Mouse (Mus musculus) hindbrain, postnatal 0 days (tissue): ENCODE results near the gene Emc10. TPM values are rescaled to one million over a fixed set of nuclear protein-coding genes. Genes with fewer than 3 reads are reported as not detected.

ENCODE experiments used
- ATAC-seq: fragments of 200-750 bp; cut with Nextera tagmentation; 2 replicates; pipeline ENCODE4 v1.8.0; 2017; ENCODE audit warnings: mild to moderate bottlenecking, moderate TSS enrichment, moderate library complexity
- DNase-seq: peaks from one replicate; pipeline ENCODE4 v3.0.0-alpha.2; 2015; ENCODE audit warnings: low spot score
- H3K27ac ChIP-seq: fragments of 300-500 bp; sonication (generic); 2 replicates; pipeline ENCODE4 v1.5.1; 2014; ENCODE audit warnings: mild to moderate bottlenecking
- H3K27me3 ChIP-seq: fragments of 300-500 bp; sonication (generic); 2 replicates; pipeline ENCODE4 v1.6.1; 2014; ENCODE audit warnings: low read length, mixed read lengths; ENCODE audit not compliant: insufficient read depth
- H3K36me3 ChIP-seq: fragments of 300-500 bp; sonication (generic); 2 replicates; pipeline ENCODE4 v1.6.1; 2014; ENCODE audit warnings: low read length, mixed read lengths; ENCODE audit not compliant: insufficient read depth
- H3K4me1 ChIP-seq: fragments of 300-500 bp; sonication (generic); 2 replicates; pipeline ENCODE4 v1.6.1; 2014; ENCODE audit warnings: antibody characterized with exemption, low read length, mixed read lengths; ENCODE audit not compliant: insufficient read depth
- H3K4me2 ChIP-seq: fragments of 300-500 bp; sonication (generic); 2 replicates; pipeline ENCODE4 v1.6.1; 2014; ENCODE audit warnings: low read depth, mild to moderate bottlenecking, low read length, moderate library complexity, mixed read lengths
- H3K4me3 ChIP-seq: fragments of 300-500 bp; sonication (generic); 2 replicates; pipeline ENCODE4 v1.5.1; 2014; ENCODE audit warnings: low read length
- H3K9ac ChIP-seq: fragments of 300-500 bp; sonication (generic); replicated peaks from 2 replicates; pipeline ENCODE4 v1.6.1; 2014; ENCODE audit warnings: mild to moderate bottlenecking, low read length, moderate library complexity, mixed read lengths
- H3K9me3 ChIP-seq: fragments of 300-500 bp; sonication (generic); 2 replicates; pipeline ENCODE4 v1.6.1; 2016; ENCODE audit warnings: low read length, mixed read lengths
- CTCF ChIP-seq: IDR thresholded peaks from 2 replicates; pipeline ENCODE4 v1.5.1; 2016; ENCODE audit warnings: antibody characterized with exemption, control low read depth, low read depth
- WGBS: fragments of 180-500 bp; shearing (Covaris S2); extraction: QIAGEN DNeasy Blood & Tissue Kit; methylation state at CpG from one replicate; pipeline ENCODE4 v1.1.7; 2014; 5-methylcytosine and 5-hydroxymethylcytosine counted together
- polyA plus RNA-seq: library from polyadenylated mRNA; unstranded; fragments of >200 nt; fragmentation: Nextera tagmentation; extraction: Ambion mirVana; gene quantifications from 2 replicates; pipeline ENCODE4 v1.2.1, GENCODE M21; 2015
- total RNA-seq: library from RNA; depleted of rRNA; stranded (reverse); fragments of >200 nt; gene quantifications from 2 replicates; pipeline ENCODE4 v1.2.3, GENCODE M21; 2014

Emc10 gene
- total and polyA plus RNA-seq, 2 experiments from 2014 or later: 152 to 311 TPM

DNA sequence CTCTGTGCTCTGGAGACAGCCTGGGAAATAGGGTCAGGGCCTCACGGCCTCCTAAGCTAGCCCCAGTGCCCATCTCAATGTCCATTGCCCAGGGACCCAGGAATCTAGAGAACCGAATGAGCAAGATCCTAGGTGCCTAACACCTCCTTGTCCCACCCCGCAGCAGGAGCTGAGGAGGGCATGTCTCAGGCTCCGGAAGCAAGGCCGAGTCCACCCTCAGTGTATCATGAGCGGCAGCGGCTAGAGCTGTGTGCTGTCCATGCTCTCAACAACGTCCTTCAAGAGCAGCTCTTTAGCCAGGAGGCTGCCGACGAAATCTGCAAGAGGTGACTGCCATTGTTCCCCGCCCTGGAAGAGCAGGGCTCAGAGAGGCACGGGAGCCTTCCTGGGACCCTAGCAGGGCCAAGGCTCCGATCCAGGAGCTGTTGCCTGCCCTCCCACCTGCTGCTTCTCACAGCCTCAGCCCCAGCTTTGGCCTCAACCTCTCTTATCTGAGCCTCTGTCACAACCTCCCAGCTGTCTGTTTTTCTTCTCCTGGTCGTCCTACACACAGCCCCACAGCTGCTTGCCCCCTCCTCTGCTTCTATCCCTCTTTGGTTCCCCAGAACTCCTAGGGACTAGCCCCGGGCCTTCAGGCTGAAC is 27.6 kb downstream of the Emc10 start:
- Histone ChIP-seq H3K4me3 (peak overlapping the region; percentile 55), H3K27ac (peak overlapping the region; percentile 89), H3K4me2 (peak overlapping the region; percentile 60), H3K27me3 (no peaks in the 10 kb centered on the region), H3K36me3 (peaks cover under 1% of the 10 kb centered on the region; the same call in 1 of the 2 replicates), H3K9ac (peak overlapping the region; percentile 67), H3K4me1 (peaks cover 31% of the 10 kb centered on the region), H3K9me3 (no peaks in the 10 kb centered on the region)
- 39% methylated on average over 15 of the region's 15 CpGs for WGBS
- ATAC-seq (no peak), DNase-seq (peak; percentile 5)
- no peak for TF ChIP-seq CTCF

DNA sequence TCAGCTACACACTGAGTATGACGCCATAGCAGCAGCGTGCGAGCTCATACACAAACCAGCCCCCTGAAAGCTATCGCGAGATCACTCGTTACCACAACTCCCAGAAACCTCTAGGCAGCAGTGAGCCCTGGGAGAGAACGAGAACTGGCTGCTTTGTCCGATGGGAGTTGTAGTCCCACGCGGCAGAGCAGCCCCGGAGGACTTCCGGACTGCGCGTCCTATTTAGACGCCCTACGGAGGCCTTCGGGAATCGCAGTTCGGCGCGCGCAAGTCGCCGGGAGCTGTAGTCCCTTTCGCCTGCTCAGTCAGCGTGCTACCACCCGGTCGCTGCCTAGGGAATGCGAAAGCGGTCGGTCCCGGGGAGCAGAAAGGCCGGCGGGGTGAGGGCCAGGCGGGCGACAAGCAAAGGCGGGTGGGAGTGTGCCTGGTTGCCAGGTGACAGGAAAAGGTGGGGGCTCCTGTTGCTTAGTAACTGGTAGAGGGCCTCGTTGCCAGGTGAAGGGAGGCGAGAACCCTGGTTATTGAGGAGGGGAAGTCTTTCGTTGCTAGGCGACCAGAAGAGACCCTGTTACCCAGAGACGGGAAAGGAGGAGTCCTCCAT is 28.4 kb downstream of the Emc10 start, which contains the start of gene Josd2:
TSS of gene Josd2 (plus strand) at position 170 of the 601 bp plus-strand sequence.
- no peaks in the 10 kb centered on the region for H3K9me3 ChIP-seq
- ATAC-seq (peak; percentile 93), DNase-seq (peak; percentile 98)
- WGBS: under 1% methylated on average over 42 of the region's 42 CpGs
- peak within 1 kb of the TSS; percentile 55 for H3K4me3 ChIP-seq
- no peak for TF ChIP-seq CTCF
- peak within 1 kb of the TSS; percentile 89 for H3K27ac ChIP-seq
- peak within 1 kb of the TSS; percentile 67 for H3K9ac ChIP-seq
- peak within 1 kb of the TSS; percentile 60 for H3K4me2 ChIP-seq
- peaks cover 9% of the 10 kb centered on the region; the same call in 1 of the 2 replicates for H3K36me3 ChIP-seq
- H3K4me1 ChIP-seq: peaks cover 31% of the 10 kb centered on the region
- no peaks in the 10 kb centered on the region for H3K27me3 ChIP-seq

DNA sequence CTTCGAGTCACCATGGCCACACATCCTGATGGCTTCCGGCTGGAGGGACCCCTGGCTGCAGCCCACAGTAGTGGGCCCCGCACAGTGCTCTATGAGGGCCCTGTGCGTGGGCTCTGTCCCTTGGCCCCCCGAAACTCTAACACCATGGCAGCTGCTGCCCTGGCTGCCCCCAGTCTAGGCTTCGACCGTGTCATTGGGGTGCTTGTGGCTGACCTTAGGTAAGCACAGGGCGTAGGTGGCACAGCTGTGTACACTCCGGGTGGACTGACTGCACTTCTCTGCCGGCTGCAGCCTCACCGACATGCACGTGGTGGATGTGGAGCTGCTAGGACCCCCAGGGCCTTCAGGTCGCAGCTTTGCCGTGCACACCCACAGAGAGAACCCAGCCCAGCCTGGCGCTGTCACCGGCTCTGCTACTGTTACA is 29.4 kb downstream of the Emc10 start:
- WGBS: 64% methylated on average over 16 of the region's 16 CpGs
- ATAC-seq (no peak), DNase-seq (peak; percentile 8)
- H3K9me3 ChIP-seq: no peaks in the 10 kb centered on the region
- peak overlapping the region; percentile 89 for H3K27ac ChIP-seq
- peaks cover 31% of the 10 kb centered on the region for H3K4me1 ChIP-seq
- H3K27me3 ChIP-seq: no peaks in the 10 kb centered on the region
- H3K36me3 ChIP-seq: peaks cover 19% of the 10 kb centered on the region; the same call in 1 of the 2 replicates
- no peak overlapping the region for H3K9ac ChIP-seq
- no peak overlapping the region for H3K4me2 ChIP-seq
- H3K4me3 ChIP-seq: no peak overlapping the region
- no peak for TF ChIP-seq CTCF

DNA sequence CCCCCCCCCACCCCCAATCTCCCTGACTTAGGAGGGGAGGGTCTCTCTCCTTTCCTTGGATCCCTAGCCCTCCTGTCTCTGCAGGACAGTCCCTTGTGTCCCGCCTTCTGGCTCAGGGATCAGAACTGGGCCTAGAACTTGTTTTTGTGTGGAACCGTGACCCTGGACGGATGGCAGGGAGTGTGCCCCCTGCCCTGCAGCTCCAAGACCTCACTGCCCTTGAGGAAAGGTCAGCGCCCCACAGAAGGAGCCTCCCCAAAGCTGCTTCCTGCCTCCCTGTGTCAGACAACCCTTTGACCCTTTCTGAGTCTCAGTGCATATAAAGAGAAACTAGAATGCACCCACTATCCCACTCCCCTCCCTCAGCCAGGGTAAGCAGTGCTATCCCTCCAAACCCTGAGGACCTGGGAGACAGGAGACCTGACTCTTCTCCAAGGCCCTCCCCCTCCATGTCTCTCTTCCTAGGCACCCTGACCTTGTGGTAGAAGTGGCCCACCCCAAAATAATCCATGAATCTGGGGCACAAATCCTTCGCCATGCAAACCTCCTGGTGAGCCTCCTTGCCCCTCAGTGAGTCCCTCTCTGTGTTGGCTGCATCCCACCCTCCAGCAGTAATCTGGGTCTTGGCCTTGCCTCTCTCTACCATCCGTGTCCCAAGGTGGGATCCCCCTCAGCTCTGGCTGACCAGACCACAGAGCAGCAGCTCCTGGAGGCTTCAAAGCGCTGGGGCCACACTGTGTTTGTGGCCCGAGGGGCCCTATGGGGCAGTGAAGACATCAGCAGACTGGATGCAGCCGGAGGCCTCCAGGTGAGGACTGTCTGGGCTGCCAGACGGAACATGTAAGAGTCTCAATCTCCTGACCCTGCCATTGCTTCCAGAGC is 30.1 kb downstream of the Emc10 start:
- peak; percentile 4 for DNase-seq

DNA sequence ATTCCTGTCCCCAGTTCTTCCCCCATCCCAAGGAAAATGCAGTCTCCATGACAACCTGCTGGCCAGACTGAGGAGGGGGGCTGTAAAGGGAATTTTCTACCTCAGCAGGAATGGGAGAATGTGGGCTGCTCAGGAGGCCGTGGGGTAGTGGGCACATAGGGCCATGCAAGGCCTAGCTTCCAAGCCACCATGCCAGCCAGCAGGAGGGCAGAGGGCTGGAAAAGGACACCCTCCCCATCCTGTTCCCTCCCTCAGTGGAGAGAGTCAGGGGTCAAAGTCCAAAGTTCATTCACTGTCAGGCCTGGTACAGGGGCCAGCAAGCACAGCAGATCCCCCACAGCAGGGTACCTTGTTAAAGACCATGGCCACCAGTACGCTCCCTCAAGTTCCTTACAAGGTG is 31.2 kb downstream of the Emc10 start, which contains the start of gene Aspdh:
TSS of gene Aspdh (plus strand) at position 281 of the 400 bp plus-strand sequence.
- 43% methylated on average over 2 of the region's 2 CpGs for WGBS
- ATAC-seq: no peak
- Histone ChIP-seq H3K4me1 (peaks cover 31% of the 10 kb centered on the region), H3K4me3 (no peak within 1 kb of the TSS), H3K27ac (peak within 1 kb of the TSS; percentile 89), H3K4me2 (no peak within 1 kb of the TSS), H3K9me3 (no peaks in the 10 kb centered on the region), H3K36me3 (peaks cover 32% of the 10 kb centered on the region), H3K9ac (0 out of 2 replicates have a peak within 1 kb of the TSS, but pooled peaks have one; percentile 21), H3K27me3 (no peaks in the 10 kb centered on the region)
- TF ChIP-seq CTCF: no peak
- peak; percentile 23 for DNase-seq

More for the DNA sequence above, 30.1 kb downstream of the Emc10 start:
- 70% methylated on average over 10 of the region's 10 CpGs for WGBS
- no peak overlapping the region for H3K4me3 ChIP-seq
- H3K9me3 ChIP-seq: no peaks in the 10 kb centered on the region
- H3K4me1 ChIP-seq: peaks cover 31% of the 10 kb centered on the region
- no peak for ATAC-seq
- peak overlapping the region; percentile 89 for H3K27ac ChIP-seq
- peaks cover 26% of the 10 kb centered on the region for H3K36me3 ChIP-seq
- TF ChIP-seq CTCF: no peak
- no peak overlapping the region for H3K4me2 ChIP-seq
- no peaks in the 10 kb centered on the region for H3K27me3 ChIP-seq
- H3K9ac ChIP-seq: no peak overlapping the region

DNA sequence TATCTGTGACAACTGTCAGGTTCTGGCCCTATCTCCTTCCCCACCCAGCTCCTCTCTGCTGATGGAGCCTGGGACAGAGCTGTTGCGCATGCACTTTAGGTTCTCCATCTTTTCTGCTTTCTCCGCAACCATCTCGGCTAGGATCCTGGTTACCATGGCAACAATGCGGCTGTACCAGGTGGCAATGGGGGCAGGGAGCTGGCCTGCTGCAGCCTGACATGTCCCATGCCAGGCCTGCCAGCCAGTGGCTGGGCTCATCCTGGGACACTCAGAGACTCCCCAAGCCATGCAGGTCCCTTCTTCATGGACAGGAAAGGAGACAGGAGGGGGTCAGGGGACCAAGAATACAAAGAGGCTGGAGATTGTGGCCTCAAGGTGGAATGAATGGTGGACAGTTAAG is 31.8 kb downstream of the Emc10 start:
- TF ChIP-seq CTCF: no peak
- peak overlapping the region; percentile 89 for H3K27ac ChIP-seq
- H3K4me2 ChIP-seq: no peak overlapping the region
- H3K9ac ChIP-seq: 0 out of 2 replicates have a peak overlapping the region, but pooled peaks have one; percentile 21
- peaks cover 29% of the 10 kb centered on the region for H3K4me1 ChIP-seq
- ATAC-seq: peak; percentile 18
- peak; percentile 94 for DNase-seq
- no peaks in the 10 kb centered on the region for H3K27me3 ChIP-seq
- peaks cover 34% of the 10 kb centered on the region for H3K36me3 ChIP-seq
- H3K9me3 ChIP-seq: no peaks in the 10 kb centered on the region
- WGBS: 6% methylated on average over 4 of the region's 4 CpGs
- no peak overlapping the region for H3K4me3 ChIP-seq
